Mouse (Mus musculus): ENCODE results near the gene Arhgef18. TPM values are rescaled to one million over a fixed set of nuclear protein-coding genes. Genes with fewer than 3 reads are reported as not detected.

Arhgef18 gene
- polyA plus RNA-seq, 2 experiments, result 2.0 to 3.6 TPM

DNA sequence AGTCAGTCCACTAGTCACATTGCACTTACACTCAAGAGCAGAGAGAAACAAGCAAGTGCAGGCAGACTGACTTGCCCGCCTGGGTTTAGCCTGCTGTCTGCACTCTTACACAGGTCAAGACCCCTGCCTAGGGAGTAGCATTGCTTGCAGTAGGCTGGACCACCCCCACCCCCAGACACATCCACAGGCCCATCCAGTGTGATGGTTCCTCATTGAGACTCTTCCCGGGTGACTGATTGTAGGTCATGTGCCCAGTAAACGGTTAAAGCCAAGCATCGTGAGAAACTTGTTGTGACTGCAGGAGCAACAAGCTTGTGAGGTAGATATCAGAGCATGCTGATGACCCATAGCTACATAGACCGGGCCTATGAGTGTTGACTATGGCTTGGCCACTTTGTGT is 28.7 kb downstream of the Arhgef18 start:
- Histone ChIP-seq H3K9ac (replicated peaks) (no peak overlapping the region), H3K4me1 (replicated peaks; ENCODE audit: control insufficient read depth in 2 of 2, insufficient read depth in 2 of 2, low read length in 1 of 2) (peaks cover 0 to 14% of the 10 kb centered on the region in 2 experiments; a peak in 2 of 4 replicates)
- WGBS (ENCODE audit: insufficient replicate concordance), result 68% methylated on average over 5 of the region's 5 CpGs

DNA sequence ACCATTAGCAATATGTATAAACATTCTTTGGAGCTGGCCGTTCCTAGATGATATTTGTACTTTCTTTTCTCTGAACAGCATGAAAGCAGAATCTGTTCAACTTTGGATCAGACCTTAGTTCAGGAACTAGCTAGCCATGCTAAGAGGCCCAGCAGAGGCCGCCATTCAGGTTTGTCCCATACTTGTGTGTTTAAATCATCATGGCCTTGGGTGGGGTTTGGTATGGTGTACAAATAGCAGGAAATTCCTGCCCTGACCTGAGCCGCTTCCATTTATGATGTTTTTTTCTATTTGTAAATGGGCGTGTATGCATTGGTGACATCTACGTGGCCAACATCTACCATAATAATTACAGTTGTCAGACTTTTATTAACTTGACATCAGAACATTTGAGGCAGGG is 32.4 kb downstream of the Arhgef18 start:
- TF ChIP-seq EP300 (IDR thresholded peaks at IDR 0.05; ENCODE audit: low read depth), result no peak
- TF ChIP-seq CTCF (IDR thresholded peaks at IDR 0.05; ENCODE audit: low read depth), result no peak
- Histone ChIP-seq H3K36me3 (replicated peaks; ENCODE audit: control insufficient read depth, insufficient read depth, low read depth) (no peaks in the 10 kb centered on the region), H3K9ac (replicated peaks) (no peak overlapping the region), H3K4me3 (ENCODE audit: insufficient read depth in 1 of 2, low read depth in 2 of 2, low read length in 2 of 2) (no peak overlapping the region), H3K4me2 (ENCODE audit: low read depth) (no peak overlapping the region), H3K9me3 (ENCODE audit: control insufficient read depth, low read length) (no peaks in the 10 kb centered on the region), H3K27me3 (ENCODE audit: control insufficient read depth, insufficient read depth, low read length) (no peaks in the 10 kb centered on the region), H3K4me1 (replicated peaks; ENCODE audit: control insufficient read depth in 2 of 2, insufficient read depth in 2 of 2, low read length in 1 of 2) (no peaks in the 10 kb centered on the region), H3K27ac (no peak overlapping the region)
- 76% methylated on average over 5 of the region's 5 CpGs for WGBS (ENCODE audit: insufficient replicate concordance)
- DNase-seq (ENCODE audit: low read depth in 3 of 3, low spot score in 3 of 3) (no peak), ATAC-seq (ENCODE audit: insufficient read depth) (no peak)

More for the DNA sequence above, 28.7 kb downstream of the Arhgef18 start:
- no peak overlapping the region for H3K4me2 ChIP-seq (ENCODE audit: low read depth)
- DNase-seq (ENCODE audit: low read depth in 3 of 3, low spot score in 3 of 3) (no peak), ATAC-seq (ENCODE audit: insufficient read depth) (no peak)
- H3K9me3 ChIP-seq (ENCODE audit: control insufficient read depth, low read length), result no peaks in the 10 kb centered on the region
- TF ChIP-seq EP300 (IDR thresholded peaks at IDR 0.05; ENCODE audit: low read depth), result no peak
- no peak for TF ChIP-seq CTCF (IDR thresholded peaks at IDR 0.05; ENCODE audit: low read depth)
- no peaks in the 10 kb centered on the region for H3K36me3 ChIP-seq (replicated peaks; ENCODE audit: control insufficient read depth, insufficient read depth, low read depth)
- H3K27me3 ChIP-seq (ENCODE audit: control insufficient read depth, insufficient read depth, low read length), result no peaks in the 10 kb centered on the region
- H3K4me3 ChIP-seq (ENCODE audit: insufficient read depth in 1 of 2, low read depth in 2 of 2, low read length in 2 of 2), result no peak overlapping the region
- H3K27ac ChIP-seq, result no peak overlapping the region

DNA sequence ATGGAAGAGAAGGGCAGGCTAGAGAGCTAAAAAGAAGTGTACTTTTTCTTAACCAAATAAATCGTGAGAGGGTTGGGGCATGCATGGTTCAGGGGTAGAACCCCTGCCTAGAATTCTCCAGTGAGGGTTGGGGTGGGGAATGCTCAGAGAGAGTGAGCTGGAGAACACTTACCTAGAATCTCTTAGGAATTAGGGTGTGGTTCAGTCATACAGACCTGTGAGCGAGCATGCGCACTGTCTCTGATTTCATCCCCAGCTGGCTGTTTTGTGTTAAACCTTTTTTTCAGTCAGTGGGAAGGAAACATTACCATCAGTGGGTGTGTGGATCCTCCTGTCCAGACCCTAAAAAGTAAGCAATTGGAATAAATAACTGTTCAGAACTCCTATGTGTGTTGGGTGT is 33.4 kb downstream of the Arhgef18 start:
- no peaks in the 10 kb centered on the region for H3K9me3 ChIP-seq (ENCODE audit: control insufficient read depth, low read length)
- no peak overlapping the region for H3K9ac ChIP-seq (replicated peaks)
- 70% methylated on average over 3 of the region's 3 CpGs for WGBS (ENCODE audit: insufficient replicate concordance)
- H3K27ac ChIP-seq, result no peak overlapping the region
- no peaks in the 10 kb centered on the region for H3K4me1 ChIP-seq (replicated peaks; ENCODE audit: control insufficient read depth in 2 of 2, insufficient read depth in 2 of 2, low read length in 1 of 2)
- no peak overlapping the region for H3K4me2 ChIP-seq (ENCODE audit: low read depth)
- ATAC-seq (ENCODE audit: insufficient read depth), result no peak
- H3K36me3 ChIP-seq (replicated peaks; ENCODE audit: control insufficient read depth, insufficient read depth, low read depth), result no peaks in the 10 kb centered on the region
- H3K4me3 ChIP-seq (ENCODE audit: insufficient read depth in 1 of 2, low read depth in 2 of 2, low read length in 2 of 2), result no peak overlapping the region
- H3K27me3 ChIP-seq (ENCODE audit: control insufficient read depth, insufficient read depth, low read length), result no peaks in the 10 kb centered on the region
- DNase-seq (ENCODE audit: low read depth in 3 of 3, low spot score in 3 of 3), result no peak
- TF ChIP-seq CTCF (IDR thresholded peaks at IDR 0.05; ENCODE audit: low read depth) (no peak), EP300 (IDR thresholded peaks at IDR 0.05; ENCODE audit: low read depth) (no peak)

DNA sequence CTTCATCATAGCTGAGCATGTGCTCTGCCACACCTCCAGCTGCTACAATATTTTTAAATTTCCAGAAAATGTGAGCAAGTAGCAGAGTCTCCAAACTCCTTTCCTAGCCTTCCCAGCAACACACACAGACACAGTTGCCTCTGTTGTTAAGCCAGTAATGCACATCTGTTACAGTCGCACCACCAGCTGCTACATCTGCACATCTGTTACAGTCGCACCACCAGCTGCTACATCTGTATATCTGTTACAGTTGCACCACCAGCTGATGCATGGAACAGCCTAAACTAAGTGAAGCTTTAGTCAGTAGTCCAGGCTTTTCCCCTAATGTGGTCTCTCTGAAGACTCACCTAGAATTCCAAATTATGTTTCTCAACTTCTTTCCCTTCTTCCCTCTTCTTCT is 35.6 kb downstream of the Arhgef18 start:
- H3K4me3 ChIP-seq (ENCODE audit: insufficient read depth in 1 of 2, low read depth in 2 of 2, low read length in 2 of 2), result no peak overlapping the region
- no peak overlapping the region for H3K4me2 ChIP-seq (ENCODE audit: low read depth)
- H3K4me1 ChIP-seq (replicated peaks; ENCODE audit: control insufficient read depth in 2 of 2, insufficient read depth in 2 of 2, low read length in 1 of 2), result no peaks in the 10 kb centered on the region
- 71% methylated on average over 2 of the region's 2 CpGs for WGBS (ENCODE audit: insufficient replicate concordance)
- ATAC-seq (ENCODE audit: insufficient read depth), result no peak
- no peaks in the 10 kb centered on the region for H3K27me3 ChIP-seq (ENCODE audit: control insufficient read depth, insufficient read depth, low read length)
- H3K27ac ChIP-seq, result no peak overlapping the region
- no peaks in the 10 kb centered on the region; the same call in 1 of the 2 replicates for H3K36me3 ChIP-seq (replicated peaks; ENCODE audit: control insufficient read depth, insufficient read depth, low read depth)
- no peaks in the 10 kb centered on the region for H3K9me3 ChIP-seq (ENCODE audit: control insufficient read depth, low read length)
- H3K9ac ChIP-seq (replicated peaks), result no peak overlapping the region
- no peak for DNase-seq (ENCODE audit: low read depth in 3 of 3, low spot score in 3 of 3)
- TF ChIP-seq CTCF (IDR thresholded peaks at IDR 0.05; ENCODE audit: low read depth) (no peak), EP300 (IDR thresholded peaks at IDR 0.05; ENCODE audit: low read depth) (no peak)

DNA sequence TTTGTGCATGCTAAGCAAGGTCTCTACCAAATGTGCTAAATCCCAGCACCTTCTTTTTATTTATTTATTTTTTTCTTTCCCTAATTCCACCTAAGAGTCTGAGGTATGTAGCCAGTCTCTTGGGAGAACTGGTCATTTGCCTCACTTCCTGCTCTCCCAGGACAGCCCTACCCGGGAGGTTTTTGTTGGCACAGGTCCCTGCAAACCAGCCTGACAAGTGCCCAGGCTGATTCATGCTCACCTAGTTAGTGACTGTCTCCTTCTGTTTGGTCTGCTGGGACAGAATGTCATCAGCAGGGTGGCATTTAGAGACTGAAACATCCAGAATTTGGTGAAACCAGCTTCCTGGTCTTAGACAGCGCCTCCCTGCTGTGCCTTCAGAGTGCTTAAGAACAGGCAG is 37.2 kb downstream of the Arhgef18 start:
- WGBS (ENCODE audit: insufficient replicate concordance), result 72% methylated on average over 2 of the region's 2 CpGs
- H3K9me3 ChIP-seq (ENCODE audit: control insufficient read depth, low read length), result no peaks in the 10 kb centered on the region
- H3K27me3 ChIP-seq (ENCODE audit: control insufficient read depth, insufficient read depth, low read length), result no peaks in the 10 kb centered on the region
- H3K36me3 ChIP-seq (replicated peaks; ENCODE audit: control insufficient read depth, insufficient read depth, low read depth), result no peaks in the 10 kb centered on the region; the same call in 1 of the 2 replicates
- ATAC-seq (ENCODE audit: insufficient read depth), result no peak
- H3K4me3 ChIP-seq (ENCODE audit: insufficient read depth in 1 of 2, low read depth in 2 of 2, low read length in 2 of 2), result no peak overlapping the region
- no peak for DNase-seq (ENCODE audit: low read depth in 3 of 3, low spot score in 3 of 3)
- no peaks in the 10 kb centered on the region for H3K4me1 ChIP-seq (replicated peaks; ENCODE audit: control insufficient read depth in 2 of 2, insufficient read depth in 2 of 2, low read length in 1 of 2)
- H3K9ac ChIP-seq (replicated peaks), result no peak overlapping the region
- H3K4me2 ChIP-seq (ENCODE audit: low read depth), result no peak overlapping the region
- no peak overlapping the region for H3K27ac ChIP-seq
- TF ChIP-seq EP300 (IDR thresholded peaks at IDR 0.05; ENCODE audit: low read depth) (no peak), CTCF (IDR thresholded peaks at IDR 0.05; ENCODE audit: low read depth) (no peak)
